Comparison of ENCODE assay signal across 15 mouse cellular contexts in the genomic region with DNA sequence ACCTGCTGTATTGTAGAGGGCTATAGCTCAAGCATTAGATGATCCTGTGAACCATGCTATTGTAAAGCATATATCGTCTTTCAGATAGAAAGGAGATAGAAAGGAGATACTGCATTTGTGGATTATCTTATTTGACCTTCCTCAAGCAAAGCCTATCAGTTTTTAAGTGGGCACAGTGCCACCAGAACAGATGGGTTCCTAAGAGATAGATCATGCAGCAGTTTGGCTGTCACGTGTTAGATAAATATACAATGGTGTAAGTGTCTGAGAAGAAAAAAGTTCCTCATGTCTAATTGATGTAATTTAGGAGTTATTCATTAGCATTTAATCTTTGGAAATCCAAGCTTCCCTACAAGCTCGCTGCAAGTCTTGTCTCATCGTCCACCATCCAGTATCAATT.
"Had no signal": no experiment of that assay in that cellular context is flagged by ENCODE, and none has a peak within 500 bp of the region (broad histone marks: within the 10 kb centered on the region; RNA-seq: fewer than 3 reads in every experiment).

No protein-coding gene starts in this region.

- DNase-seq: kidney, postnatal 14 days; kidney, postnatal 4 days; left cerebral cortex, postnatal 4 days; liver, postnatal 0 days; lung, embryonic 14.5 days; thymus, adult 18-20 months; thymus, postnatal 36 days had no signal

- H3K27ac ChIP-seq: limb, embryonic 12.5 days; limb, embryonic 15.5 days; liver, embryonic 14.5 days; macrophage; midbrain, embryonic 13.5 days had no signal

- ATAC-seq: liver, postnatal 0 days; lung, postnatal 0 days; midbrain, embryonic 13.5 days; midbrain, embryonic 16.5 days had no signal

- H3K4me2 ChIP-seq: limb, embryonic 12.5 days; limb, embryonic 15.5 days; liver, embryonic 11.5 days; lung, embryonic 14.5 days; midbrain, embryonic 13.5 days had no signal

- H3K27me3 ChIP-seq: limb, embryonic 12.5 days; limb, embryonic 15.5 days; midbrain, embryonic 13.5 days had no signal

- H3K36me3 ChIP-seq: limb, embryonic 12.5 days; limb, embryonic 15.5 days; midbrain, embryonic 13.5 days had no signal

- H3K9ac ChIP-seq: limb, embryonic 12.5 days; limb, embryonic 15.5 days; liver, embryonic 14.5 days; liver, postnatal 0 days; lung, embryonic 14.5 days; midbrain, embryonic 13.5 days had no signal

- H3K9me3 ChIP-seq: limb, embryonic 12.5 days; limb, embryonic 15.5 days; midbrain, embryonic 13.5 days had no signal

- H3K4me3 ChIP-seq: limb, embryonic 12.5 days; limb, embryonic 15.5 days; midbrain, embryonic 13.5 days had no signal

- H3K4me1 ChIP-seq: limb, embryonic 12.5 days; limb, embryonic 15.5 days; midbrain, embryonic 13.5 days had no signal
